Mouse (Mus musculus): ENCODE data around the gene Lias.

Lias gene

DNA sequence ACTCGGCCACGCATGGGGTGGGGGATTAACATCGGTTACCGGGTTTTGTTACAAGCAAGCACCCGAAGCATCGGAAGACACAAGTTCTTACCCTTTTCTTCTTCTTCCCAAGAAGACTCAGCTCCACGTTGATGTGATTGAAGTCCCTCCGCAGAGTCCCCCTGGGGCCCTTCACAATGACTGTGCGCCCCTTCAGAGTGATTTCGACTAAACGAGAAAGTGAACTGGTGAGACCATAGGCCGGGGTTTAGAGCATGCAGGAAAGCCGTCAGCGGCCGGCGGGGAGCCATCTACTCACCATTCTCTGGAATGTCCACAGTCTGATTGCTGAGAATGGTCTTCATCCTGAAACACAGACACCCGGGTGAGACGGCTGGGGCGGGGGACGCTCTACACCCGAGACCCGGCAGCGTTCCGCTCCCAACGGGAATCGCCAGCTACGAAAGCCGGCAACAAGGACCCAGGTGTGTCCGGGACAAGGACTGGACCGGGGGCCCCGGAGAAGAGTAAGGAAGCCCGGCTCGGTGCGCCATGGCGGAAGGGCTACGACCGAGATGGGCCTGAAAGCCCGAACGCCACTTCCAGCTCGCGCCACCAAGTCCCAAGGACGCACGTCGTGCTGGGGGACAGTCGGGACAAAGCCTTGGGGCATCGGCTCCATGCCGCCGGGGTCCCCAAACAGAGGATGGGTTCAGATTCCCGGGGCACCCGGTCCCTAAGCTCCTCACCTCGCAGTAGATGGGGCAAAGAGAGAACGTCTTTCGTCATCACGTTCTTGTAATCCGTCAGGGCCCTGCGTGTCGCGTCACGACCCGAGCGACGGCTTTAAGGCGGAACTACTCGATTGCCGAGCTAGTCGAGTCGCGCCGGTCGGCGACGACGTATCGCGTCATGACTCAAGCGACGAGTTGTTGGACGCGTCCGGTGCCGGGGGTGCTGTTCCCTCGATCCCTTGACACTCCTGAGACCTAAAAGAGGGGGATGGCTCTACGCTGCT is at the start of gene Lias, which contains the start of gene Rpl9:
Gene Lias, plus strand, starts transcription at position 850 of the 997 bp plus-strand sequence.
Gene Rpl9, minus strand, starts transcription at position 797 of the 997 bp plus-strand sequence.
- DNase-seq (ENCODE audit: low spot score in 2 of 2), result peak; percentile 98

- DNase-seq (ENCODE audit: low spot score in 2 of 2), result no peak
Measured at GRCm38 (mm10) chr5:65348168-65348567, 43.1 kb upstream of the Lias start, which contains the start of gene Klb. Klb (plus strand) TSS chr5:65348314.

GRCm38 (mm10) chr5:65350508-65350907 is 40.8 kb upstream of the Lias start:
- DNase-seq (ENCODE audit: low spot score in 2 of 2), result no peak

GRCm38 (mm10) chr5:65354097-65354496 is 37.2 kb upstream of the Lias start:
- no peak for DNase-seq (ENCODE audit: low spot score in 2 of 2)

- DNase-seq (ENCODE audit: low spot score in 2 of 2), result no peak
Measured at GRCm38 (mm10) chr5:65354985-65355384, 36.3 kb upstream of the Lias start.

- no peak for DNase-seq (ENCODE audit: low spot score in 2 of 2)
Measured at GRCm38 (mm10) chr5:65356851-65357250, 34.4 kb upstream of the Lias start.

DNA sequence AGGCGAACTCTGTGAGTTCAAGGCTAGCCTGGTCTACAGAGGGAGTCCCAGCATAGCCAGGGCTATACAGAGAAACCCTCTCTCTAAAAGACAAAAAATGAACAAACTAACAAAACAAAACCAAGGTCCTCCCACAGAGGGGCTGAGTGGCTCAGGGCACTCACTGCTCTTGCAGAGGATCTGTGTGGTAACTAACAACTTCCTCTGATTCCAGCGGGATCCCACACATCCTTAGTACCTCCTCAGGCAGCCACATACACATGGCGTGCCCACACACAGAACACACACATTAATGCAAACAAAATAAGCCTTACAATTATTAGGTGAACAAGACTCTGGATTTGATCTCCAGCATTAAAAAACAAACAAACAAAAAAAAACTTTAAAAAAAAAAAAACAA is 33.5 kb upstream of the Lias start:
- DNase-seq (ENCODE audit: low spot score in 2 of 2), result no peak

GRCm38 (mm10) chr5:65367837-65368236 is 23.5 kb upstream of the Lias start:
- no peak for DNase-seq (ENCODE audit: low spot score in 2 of 2)

GRCm38 (mm10) chr5:65371551-65371950 is 19.7 kb upstream of the Lias start:
- no peak for DNase-seq (ENCODE audit: low spot score in 2 of 2)

DNA sequence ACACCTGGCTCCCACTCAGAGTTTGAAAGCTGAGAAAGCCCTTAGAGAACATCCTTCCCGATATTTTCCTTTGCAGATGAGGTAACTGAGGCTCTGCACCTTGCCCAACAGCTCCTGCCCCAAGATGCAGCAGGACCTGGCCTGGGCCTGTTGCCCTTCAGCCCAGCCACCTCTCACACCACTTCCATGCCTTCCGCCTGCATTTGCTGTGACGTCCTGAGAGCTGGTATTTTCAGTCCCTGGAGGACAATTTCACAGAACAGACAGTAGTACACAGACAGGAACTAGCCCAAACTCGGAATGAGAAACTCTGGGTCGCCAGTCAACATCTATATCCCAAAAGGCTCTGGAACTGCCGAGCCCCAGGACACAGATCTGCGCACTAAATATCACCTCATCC is 16.6 kb upstream of the Lias start:
- no peak for DNase-seq (ENCODE audit: low spot score in 2 of 2)

DNA sequence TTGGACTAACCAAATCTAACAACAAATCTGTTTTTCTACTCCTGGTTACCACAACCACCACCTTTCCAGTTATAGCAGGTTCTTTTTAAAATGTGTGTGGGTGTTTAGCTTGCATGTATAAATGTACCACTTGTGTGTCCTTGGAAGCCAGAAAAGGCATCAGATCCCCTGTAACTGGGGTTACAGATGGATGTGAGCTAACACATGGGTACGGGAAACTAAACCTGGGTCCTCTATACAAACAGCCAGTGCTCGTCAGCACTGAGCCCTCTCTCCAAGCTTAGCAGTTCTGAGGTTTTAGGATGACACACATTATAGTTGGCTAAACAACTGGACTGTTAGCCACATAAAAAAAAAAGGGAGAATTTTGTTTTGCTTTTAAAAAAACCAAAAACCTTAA is 5.6 kb upstream of the Lias start:
- no peak for DNase-seq (ENCODE audit: low spot score in 2 of 2)

DNA sequence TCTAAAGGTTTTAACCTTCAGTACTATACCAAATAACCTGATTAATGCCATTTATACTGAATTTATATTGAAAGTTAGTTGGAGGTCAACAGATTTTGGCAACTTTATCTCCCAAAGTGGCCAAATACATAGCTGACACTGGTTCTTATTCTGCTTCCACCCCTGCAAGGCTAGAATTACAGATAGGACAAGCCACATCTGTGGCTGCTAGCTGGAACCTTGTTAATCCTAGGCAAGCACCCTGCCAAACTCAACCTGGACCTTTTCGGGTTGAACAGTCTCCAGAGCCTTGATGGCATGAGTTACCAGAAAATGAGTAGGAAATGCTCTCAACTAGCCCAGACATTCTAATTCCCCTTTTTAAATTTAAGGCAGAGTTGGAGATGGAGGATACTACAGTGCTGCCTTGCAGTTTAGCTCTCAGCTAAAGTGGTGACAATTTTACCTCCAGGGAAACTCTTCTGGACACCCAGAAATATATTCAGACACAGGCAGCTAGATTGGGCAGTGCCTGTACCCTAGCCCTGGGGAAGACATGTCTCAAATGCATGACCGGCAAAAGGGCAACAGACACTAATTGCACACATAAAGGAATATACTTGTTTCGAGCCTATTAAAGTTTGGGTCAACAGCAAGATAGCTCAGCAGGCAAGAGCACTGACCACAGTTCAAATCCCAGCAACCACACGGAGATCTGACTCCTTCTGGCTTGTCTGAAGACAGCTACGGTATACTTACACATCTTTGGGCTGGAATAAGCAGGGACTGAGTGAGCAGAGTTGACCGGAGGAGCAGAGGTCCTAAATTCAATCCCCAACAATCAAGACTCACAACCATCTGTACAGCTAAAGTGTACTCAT is 4.1 kb upstream of the Lias start:
- DNase-seq (ENCODE audit: low spot score in 2 of 2), result no peak

GRCm38 (mm10) chr5:65391753-65392152 is 456 bp downstream of the Lias start:
- no peak for DNase-seq (ENCODE audit: low spot score in 2 of 2)

GRCm38 (mm10) chr5:65394425-65394824 is 3.1 kb downstream of the Lias start:
- DNase-seq (ENCODE audit: low spot score in 2 of 2), result no peak

- peak; percentile 44 to 73 for DNase-seq (ENCODE audit: low spot score in 2 of 2)
Measured at GRCm38 (mm10) chr5:65401251-65401994, 10.1 kb downstream of the Lias start.

GRCm38 (mm10) chr5:65407989-65408388 is 16.7 kb downstream of the Lias start:
- no peak for DNase-seq (ENCODE audit: low spot score in 2 of 2)

DNA sequence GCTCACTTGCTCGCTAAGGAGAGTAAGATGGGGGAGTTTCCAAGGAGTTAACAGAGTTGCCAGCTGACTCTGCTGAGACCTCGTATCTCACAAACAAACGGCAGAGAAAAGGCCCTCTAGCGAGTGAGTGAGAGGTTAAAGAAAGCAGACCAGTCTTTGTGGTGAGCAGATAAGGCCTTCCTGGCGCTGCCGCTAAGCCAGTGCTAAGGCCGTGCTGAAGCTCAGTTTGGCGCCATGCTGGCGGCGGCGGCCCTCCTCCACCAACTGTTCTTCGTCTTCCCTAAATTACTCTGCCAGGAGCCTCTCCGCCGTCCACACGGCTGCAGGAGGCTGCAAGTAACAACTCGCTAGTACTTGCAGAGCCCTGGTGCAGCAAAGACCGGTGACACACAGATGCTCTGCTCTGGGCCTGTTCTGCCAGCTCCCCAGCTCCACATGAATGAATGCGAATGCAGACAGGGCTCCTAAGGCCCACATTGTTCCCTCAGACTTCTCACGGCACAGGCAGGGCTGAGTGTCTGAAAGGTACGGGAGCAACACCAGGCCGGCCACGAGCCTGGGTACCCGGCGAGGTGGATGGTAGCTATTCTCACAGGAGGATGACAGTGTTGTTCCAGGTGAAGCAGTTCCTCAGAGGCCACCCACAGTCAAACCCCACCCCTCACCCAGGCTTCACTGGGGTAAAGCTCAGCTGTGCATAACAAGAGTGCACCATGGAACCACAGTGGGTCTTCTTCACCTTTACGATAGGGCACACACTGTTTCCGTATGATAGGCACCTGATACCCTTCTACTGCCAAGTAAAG is 24.6 kb downstream of the Lias start:
- no peak for DNase-seq (ENCODE audit: low spot score in 2 of 2)

DNA sequence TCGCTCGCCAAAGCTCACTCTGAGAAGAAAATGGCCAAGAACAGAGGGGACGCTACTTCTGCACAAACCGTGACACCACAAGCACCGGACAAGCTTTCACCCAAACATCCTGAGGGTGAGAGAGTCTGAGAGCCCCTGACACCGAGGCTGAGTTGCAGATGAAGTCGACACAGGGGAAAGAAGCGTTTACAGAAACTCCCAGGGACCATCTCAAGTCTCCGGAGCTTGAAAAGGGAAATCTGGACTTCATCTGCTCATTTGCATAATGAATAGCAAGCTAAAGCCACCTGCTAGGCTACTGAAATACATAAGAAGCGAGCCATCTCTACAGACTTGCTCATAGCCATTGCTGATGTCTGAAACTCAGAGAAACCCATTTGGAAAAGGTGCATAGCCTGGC is 27.8 kb downstream of the Lias start:
- DNase-seq (ENCODE audit: low spot score in 2 of 2), result no peak

DNA sequence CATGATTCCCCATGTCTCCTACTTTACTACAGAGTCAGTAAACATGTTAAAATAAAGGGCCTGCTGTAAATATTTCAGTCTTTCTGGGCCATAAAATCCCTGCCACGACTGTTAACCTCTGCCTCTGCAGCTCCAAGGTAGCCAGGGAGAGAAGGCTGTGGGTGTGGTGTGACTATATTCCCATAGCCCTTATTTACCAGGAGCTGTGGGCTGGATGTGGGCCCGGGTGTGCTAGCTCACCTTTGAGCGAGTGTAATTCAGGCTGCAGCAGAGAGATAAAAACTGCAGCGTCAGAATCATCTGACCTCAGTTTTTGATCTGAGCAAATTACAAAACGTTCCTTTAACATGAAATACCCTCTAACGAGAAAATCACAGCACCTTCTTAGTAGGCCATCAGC is 29.5 kb downstream of the Lias start:
- no peak for DNase-seq (ENCODE audit: low spot score in 2 of 2)

DNA sequence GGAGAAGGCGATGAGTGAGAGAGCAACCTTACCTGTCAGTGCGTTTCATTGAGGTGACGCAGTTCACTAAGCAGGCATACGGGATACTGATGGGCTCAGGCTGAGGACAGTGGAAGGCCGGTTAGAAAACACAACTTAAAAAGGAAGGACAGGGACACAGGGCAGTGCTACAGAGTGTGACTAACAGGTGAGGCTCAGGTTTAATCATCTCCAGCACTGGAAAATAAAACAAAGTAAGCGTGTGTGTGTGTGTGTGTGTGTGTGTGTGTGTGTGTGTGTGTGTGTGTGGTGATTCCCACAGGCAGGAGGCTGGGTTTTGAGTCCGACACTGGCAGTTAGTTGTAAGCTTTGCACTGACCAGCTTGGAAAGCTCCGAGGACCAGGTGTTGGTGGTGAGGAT is 31.5 kb downstream of the Lias start:
- DNase-seq (ENCODE audit: low spot score in 2 of 2), result no peak

DNA sequence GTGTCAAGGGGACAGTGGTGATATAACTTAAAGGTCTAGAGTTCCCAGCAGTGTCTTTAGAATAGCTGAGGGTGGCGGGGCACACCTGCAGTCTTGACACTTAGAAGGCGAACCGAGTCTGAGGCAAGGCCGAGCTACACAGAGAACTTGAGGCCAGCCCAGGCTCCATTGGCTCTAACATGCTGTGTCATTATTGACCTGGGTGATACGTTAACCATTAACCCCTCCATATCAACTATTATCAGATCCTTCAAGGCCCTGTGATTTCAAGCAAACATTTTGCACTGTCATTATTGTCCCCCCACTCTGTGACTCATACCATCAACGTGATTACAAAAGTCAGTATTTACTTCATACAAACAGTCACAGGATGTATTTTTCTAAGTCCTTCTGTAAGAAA is 32.9 kb downstream of the Lias start:
- no peak for DNase-seq (ENCODE audit: low spot score in 2 of 2)

Data from thymus, postnatal 10 days (tissue).